Mouse (Mus musculus) CH12.LX (cell line): ENCODE measurements at regions not wholly inside any gene's neighbourhood (a gene's known extent, or its start where the extent isn't known, plus 50 kb on each side); places are given as distances from the start of the nearest gene placed in this dataset.

Experiments used
- CHD2 ChIP-seq: IDR thresholded peaks from 2 replicates; pipeline ENCODE4 v1.6.1; 2011; ENCODE audit warnings: low read length, improper control_type of control experiment
- CTCF ChIP-seq, 2 experiments: IDR thresholded peaks in 1 of 2; conservative IDR thresholded peaks in 1 of 2; 2 replicates each; pipeline ENCODE4 v1.5.1; 2011 to 2012; ENCODE audit warnings: low read depth in 2 of 2, low read length in 2 of 2, improper control_type of control experiment in 1 of 2, inconsistent platforms in 1 of 2, mild to moderate bottlenecking in 1 of 2, moderate library complexity in 1 of 2
- EP300 ChIP-seq: IDR thresholded peaks from 2 replicates; pipeline ENCODE4 v1.6.1; 2011; ENCODE audit warnings: low read length, improper control_type of control experiment
- HCFC1 ChIP-seq: IDR thresholded peaks from 2 replicates; pipeline ENCODE4 v1.6.1; 2012; ENCODE audit warnings: low read depth, mild to moderate bottlenecking, inconsistent platforms, low read length, improper control_type of control experiment
- JUN ChIP-seq: IDR thresholded peaks from 2 replicates; pipeline ENCODE4 v1.6.1; 2011; ENCODE audit warnings: low read depth, mild to moderate bottlenecking, low read length, improper control_type of control experiment, moderate library complexity; ENCODE audit not compliant: insufficient read depth
- JUND ChIP-seq: conservative IDR thresholded peaks from 2 replicates; pipeline ENCODE4 v1.6.1; 2011; ENCODE audit warnings: low read depth, low read length, improper control_type of control experiment
- NRF1 ChIP-seq: IDR thresholded peaks from 2 replicates; pipeline ENCODE4 v1.6.1; 2014; ENCODE audit warnings: low read depth, mild to moderate bottlenecking, inconsistent platforms, low read length, improper control_type of control experiment, moderate library complexity
- PAX5 ChIP-seq: IDR thresholded peaks from 2 replicates; pipeline ENCODE4 v1.6.1; 2012; ENCODE audit warnings: low read length, inconsistent platforms, mixed read lengths
- POLR2A ChIP-seq: IDR thresholded peaks from 2 replicates; pipeline ENCODE4 v1.6.1; 2011; ENCODE audit warnings: low read depth, mild to moderate bottlenecking, improper control_type of control experiment, low read length
- POLR2AphosphoS2 ChIP-seq: IDR thresholded peaks from 2 replicates; pipeline ENCODE4 v1.6.1; 2011; ENCODE audit warnings: low read depth, low read length, improper control_type of control experiment
- RCOR1 ChIP-seq: conservative IDR thresholded peaks from 2 replicates; pipeline ENCODE4 v1.6.1; 2012; ENCODE audit warnings: low read depth, mild to moderate bottlenecking, inconsistent platforms, low read length, improper control_type of control experiment

- TF ChIP-seq CHD2 (no peak), RCOR1 (no peak), EP300 (no peak), CTCF (conservative IDR thresholded peaks at IDR 0.05 in 1 of 2, IDR thresholded peaks at IDR 0.05 in 1 of 2; ENCODE audit: low read depth in 2 of 2, low read length in 2 of 2) (no peak), HCFC1 (no peak), POLR2AphosphoS2 (no peak), NRF1 (no peak), POLR2A (no peak), JUND (no peak), JUN (no peak), PAX5 (no peak)
Observed at GRCm38 (mm10) chr10:70741909-70742308, 86.1 kb upstream of the Phyhipl start.
